Mouse (Mus musculus) heart, embryonic 15.5 days (tissue): ENCODE measurements around the gene 9830107B12Rik. TPM values are rescaled to one million over a fixed set of nuclear protein-coding genes. Genes with fewer than 3 reads are reported as not detected.

Experiments
- ATAC-seq: fragments of 200-750 bp; cut with Nextera tagmentation; replicated peaks from 2 replicates; pipeline ENCODE4 v1.8.0; 2017; ENCODE audit warnings: low read depth, moderate TSS enrichment; ENCODE audit not compliant: insufficient number of reproducible peaks, insufficient read depth, low FRiP score
- H3K27ac ChIP-seq: fragments of 300-500 bp; sonication (generic); 2 replicates; pipeline ENCODE4 v1.5.1; 2015; ENCODE audit warnings: mild to moderate bottlenecking, inconsistent platforms
- H3K27me3 ChIP-seq: fragments of 300-500 bp; sonication (generic); 2 replicates; pipeline ENCODE4 v1.6.1; 2015; ENCODE audit warnings: inconsistent platforms
- H3K36me3 ChIP-seq: fragments of 300-500 bp; sonication (generic); 2 replicates; pipeline ENCODE4 v1.6.1; 2015; ENCODE audit warnings: mild to moderate bottlenecking, inconsistent platforms
- H3K4me1 ChIP-seq: fragments of 300-500 bp; sonication (generic); replicated peaks from 2 replicates; pipeline ENCODE4 v1.6.1; 2015; ENCODE audit warnings: inconsistent platforms
- H3K4me2 ChIP-seq: fragments of 300-500 bp; sonication (generic); 2 replicates; pipeline ENCODE4 v1.6.1; 2015; ENCODE audit warnings: inconsistent platforms, mild to moderate bottlenecking, moderate library complexity
- H3K4me3 ChIP-seq: fragments of 300-500 bp; sonication (generic); 2 replicates; pipeline ENCODE4 v1.5.1; 2015; ENCODE audit warnings: mild to moderate bottlenecking, inconsistent platforms
- H3K9ac ChIP-seq: fragments of 300-500 bp; sonication (generic); 2 replicates; pipeline ENCODE4 v1.6.1; 2015; ENCODE audit warnings: mild to moderate bottlenecking, inconsistent platforms
- H3K9me3 ChIP-seq: fragments of 300-500 bp; sonication (generic); replicated peaks from 2 replicates; pipeline ENCODE4 v1.6.1; 2016; ENCODE audit warnings: inconsistent platforms
- WGBS: fragments of 180-500 bp; shearing (Covaris S2); methylation state at CpG from one replicate; pipeline ENCODE4 v1.1.7; 2015; ENCODE audit warnings: mixed read lengths; 5-methylcytosine and 5-hydroxymethylcytosine counted together
- polyA plus RNA-seq: library from polyadenylated mRNA; unstranded; fragments of >200 nt; fragmentation: Nextera tagmentation; extraction: Ambion mirVana; gene quantifications from 2 replicates; pipeline ENCODE4 v1.2.1, GENCODE M21; 2015

The 9830107B12Rik gene
- polyA plus RNA-seq, 1 experiment from 2014 or later = not detected

DNA sequence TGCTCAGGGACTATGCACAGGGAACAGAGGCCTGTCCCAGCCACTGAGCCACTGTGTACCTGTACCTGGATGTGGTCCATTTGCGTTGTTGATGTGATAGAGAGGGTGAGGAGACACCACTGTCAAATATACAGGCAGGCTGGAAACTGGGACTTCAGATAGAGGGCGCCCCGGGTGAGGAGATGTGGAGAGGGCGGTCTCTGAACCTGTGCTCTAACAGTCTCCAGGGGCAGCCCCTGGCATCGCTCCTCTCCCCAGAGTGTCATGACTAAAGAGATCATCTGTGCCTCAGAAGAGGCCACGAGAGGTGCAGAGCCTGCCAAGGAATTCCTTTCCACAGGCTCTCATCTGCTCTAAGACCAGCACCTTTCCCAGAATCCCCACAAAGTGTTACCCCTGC is 38.2 kb downstream of the 9830107B12Rik start:
- H3K9me3 ChIP-seq = no peaks in the 10 kb centered on the region
- H3K4me1 ChIP-seq = no peaks in the 10 kb centered on the region
- no peak overlapping the region for H3K27ac ChIP-seq
- no peak for ATAC-seq
- no peak overlapping the region for H3K9ac ChIP-seq
- H3K36me3 ChIP-seq = no peaks in the 10 kb centered on the region
- 52% methylated on average over 6 of the region's 6 CpGs for WGBS
- no peaks in the 10 kb centered on the region for H3K27me3 ChIP-seq
- H3K4me3 ChIP-seq = no peak overlapping the region
- no peak overlapping the region for H3K4me2 ChIP-seq

DNA sequence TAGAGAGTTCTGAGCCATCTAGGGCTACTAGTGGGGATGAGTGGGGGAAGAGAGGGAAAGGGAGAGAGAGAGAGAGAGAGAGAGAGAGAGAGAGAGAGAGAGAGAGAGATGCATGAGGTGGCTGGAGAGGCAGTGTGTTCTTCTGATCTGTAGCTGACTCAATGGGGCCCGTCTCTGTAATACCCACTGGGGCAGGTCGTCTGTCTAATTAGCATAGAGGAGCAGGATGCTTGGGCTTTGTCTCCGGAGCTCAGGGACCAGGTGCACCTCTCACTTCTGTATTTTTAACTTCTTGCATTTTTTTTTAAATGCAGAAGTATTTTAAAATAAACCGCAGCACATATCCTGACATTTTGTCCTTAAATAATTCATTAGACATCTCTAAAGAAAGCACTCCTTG is 38.7 kb downstream of the 9830107B12Rik start:
- no peak for ATAC-seq
- H3K4me2 ChIP-seq = no peak overlapping the region
- H3K36me3 ChIP-seq = no peaks in the 10 kb centered on the region
- H3K27me3 ChIP-seq = no peaks in the 10 kb centered on the region
- no peak overlapping the region for H3K9ac ChIP-seq
- no peak overlapping the region for H3K27ac ChIP-seq
- no peaks in the 10 kb centered on the region for H3K4me1 ChIP-seq
- 50% methylated on average over 4 of the region's 4 CpGs for WGBS
- H3K4me3 ChIP-seq = no peak overlapping the region
- no peaks in the 10 kb centered on the region for H3K9me3 ChIP-seq

DNA sequence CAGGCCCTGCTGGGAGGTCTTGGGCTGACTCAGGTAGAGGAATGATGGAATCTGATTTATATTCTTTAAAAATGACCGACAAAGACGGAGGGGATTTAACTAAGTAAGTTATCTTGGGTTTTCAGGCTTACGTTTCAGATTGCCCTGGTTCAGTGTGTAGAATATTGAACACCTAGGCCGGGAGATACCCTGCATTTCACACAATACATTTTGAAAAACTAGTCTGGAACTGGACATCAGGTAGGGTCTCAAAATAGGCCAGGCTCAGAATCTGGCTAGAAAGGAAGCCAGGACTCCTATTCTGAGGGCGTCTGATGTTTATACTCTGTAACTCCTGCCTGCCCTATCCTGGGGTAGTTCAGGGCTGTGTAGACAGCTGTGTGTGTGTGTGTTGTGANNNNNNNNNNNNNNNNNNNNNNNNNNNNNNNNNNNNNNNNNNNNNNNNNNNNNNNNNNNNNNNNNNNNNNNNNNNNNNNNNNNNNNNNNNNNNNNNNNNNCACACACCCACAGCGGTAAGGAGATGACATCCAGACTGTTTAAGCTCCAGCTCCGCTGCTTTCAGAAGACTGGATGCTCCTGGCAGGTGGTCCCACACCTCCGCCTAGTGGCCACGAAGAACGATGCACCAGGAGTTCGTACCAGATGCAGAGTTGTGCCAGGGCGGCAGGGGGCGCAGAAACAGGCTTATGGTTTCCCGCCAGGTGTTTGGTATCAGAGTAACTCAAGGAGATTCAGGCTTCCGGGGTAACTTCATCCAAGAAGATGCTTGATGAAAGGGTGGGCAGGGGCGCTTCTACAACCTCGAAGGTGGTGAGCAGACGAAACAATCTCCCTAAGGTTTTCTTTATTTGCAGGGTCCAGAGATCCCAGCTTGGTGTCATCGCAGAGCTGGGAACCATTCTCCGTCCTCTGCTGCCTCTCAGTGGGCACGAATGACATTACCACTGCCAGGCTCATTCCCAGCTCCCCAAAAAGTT is 45.3 kb downstream of the 9830107B12Rik start:
- WGBS = 15% methylated on average over 21 of the region's 21 CpGs
- Histone ChIP-seq H3K36me3 (no peaks in the 10 kb centered on the region), H3K9me3 (no peaks in the 10 kb centered on the region), H3K4me2 (peak overlapping the region; percentile 54), H3K4me1 (peaks cover 35% of the 10 kb centered on the region), H3K4me3 (peak overlapping the region; percentile 31), H3K9ac (no peak overlapping the region), H3K27me3 (peaks cover 47% of the 10 kb centered on the region), H3K27ac (no peak overlapping the region)
- no peak; the same call in 1 of the 2 replicates for ATAC-seq

DNA sequence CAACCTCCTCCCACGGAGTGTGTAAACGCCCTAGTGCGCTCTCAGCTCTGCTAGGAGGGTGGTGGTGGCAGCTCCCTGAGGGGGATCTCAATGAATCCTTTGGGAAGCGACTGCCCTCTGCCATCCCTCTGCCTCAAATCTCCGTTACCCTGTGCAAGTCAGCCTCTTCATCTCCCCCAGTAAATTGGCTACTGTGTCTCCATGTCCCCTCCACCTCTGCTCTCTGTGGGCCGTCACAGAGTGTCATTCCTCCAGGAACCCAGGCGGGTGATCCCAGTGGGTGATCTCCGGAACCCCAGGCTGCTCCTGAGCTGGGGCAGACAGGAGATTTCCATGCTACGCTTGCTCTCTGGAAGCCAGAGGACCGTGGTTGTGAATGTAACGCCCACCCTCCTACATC is 46.8 kb downstream of the 9830107B12Rik start:
- Histone ChIP-seq H3K9ac (no peak overlapping the region), H3K4me1 (peaks cover 43% of the 10 kb centered on the region), H3K36me3 (no peaks in the 10 kb centered on the region), H3K9me3 (no peaks in the 10 kb centered on the region), H3K27me3 (peaks cover 60% of the 10 kb centered on the region), H3K4me2 (peak overlapping the region; percentile 86), H3K4me3 (peak overlapping the region; percentile 46; the same call in 1 of the 2 replicates), H3K27ac (no peak overlapping the region)
- WGBS = 27% methylated on average over 11 of the region's 11 CpGs
- no peak for ATAC-seq

DNA sequence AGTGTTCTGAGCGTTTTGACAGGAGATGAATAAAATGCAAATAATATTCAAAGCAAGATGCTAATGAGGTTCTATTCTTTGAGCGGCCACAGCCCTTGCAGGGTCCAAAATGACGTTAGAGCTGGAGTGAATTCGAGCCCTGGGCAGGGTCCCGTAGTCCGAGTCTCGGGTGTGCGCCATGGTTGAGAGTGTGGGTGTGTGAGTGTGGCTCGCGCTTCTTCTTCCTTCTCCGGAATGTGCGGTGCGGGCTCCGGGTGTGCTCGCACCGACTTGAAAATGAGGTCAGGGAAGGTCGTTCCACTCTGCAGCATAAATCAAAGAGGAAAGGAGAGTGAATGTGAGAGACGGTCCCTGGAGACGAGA is 47.6 kb downstream of the 9830107B12Rik start:
- no peak for ATAC-seq
- Histone ChIP-seq H3K4me2 (peak overlapping the region; percentile 86), H3K9ac (peak overlapping the region; percentile 5; the same call in 1 of the 2 replicates), H3K27me3 (peaks cover 68% of the 10 kb centered on the region), H3K4me3 (peak overlapping the region; percentile 46), H3K9me3 (no peaks in the 10 kb centered on the region), H3K36me3 (no peaks in the 10 kb centered on the region), H3K27ac (no peak overlapping the region), H3K4me1 (peaks cover 43% of the 10 kb centered on the region)
- 1% methylated on average over 19 of the region's 19 CpGs for whole genome bisulfite sequencing

DNA sequence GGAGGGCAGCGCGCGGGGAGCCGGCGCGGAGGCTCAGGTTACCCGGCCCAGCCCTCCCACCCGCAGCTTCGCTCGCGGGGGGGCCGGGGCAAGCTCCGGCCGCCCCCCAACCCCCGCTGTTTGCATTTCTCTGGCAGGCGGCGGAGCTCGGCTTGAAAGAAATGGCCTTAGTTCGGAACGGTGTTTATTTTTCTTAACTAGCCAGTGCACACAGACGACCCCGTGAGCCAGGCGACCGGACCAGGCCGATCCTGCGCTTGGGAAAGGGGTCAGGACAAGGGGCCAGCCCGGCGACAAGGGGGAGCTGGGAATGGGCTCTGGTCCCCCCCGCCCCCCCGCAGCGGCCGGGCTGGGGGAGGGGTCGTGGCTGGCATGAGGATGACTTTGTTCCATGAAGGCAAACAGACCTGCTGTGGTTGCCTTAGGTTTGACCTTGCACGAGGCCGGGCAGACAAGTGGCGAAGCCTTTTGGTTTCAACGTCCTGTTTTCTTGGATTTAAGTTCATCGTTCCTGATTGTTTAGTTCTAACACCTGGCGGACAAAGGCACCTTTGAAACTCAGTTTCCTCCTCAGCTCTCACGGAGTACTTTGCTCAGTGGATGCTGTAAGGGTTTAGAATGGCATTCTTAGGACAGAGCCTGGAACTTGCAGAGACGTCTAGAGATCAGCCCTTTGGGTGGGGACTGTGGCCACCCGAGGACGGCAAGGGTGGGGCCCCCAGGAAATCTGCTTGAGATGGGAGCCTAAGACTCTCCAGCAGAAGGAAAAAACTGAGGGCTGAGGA is 48.1 kb downstream of the 9830107B12Rik start:
- Histone ChIP-seq H3K4me3 (peak overlapping the region; percentile 46), H3K9me3 (no peaks in the 10 kb centered on the region), H3K27ac (no peak overlapping the region), H3K27me3 (peaks cover 69% of the 10 kb centered on the region), H3K9ac (peak overlapping the region; percentile 38), H3K4me2 (peak overlapping the region; percentile 86), H3K4me1 (peaks cover 43% of the 10 kb centered on the region), H3K36me3 (no peaks in the 10 kb centered on the region)
- ATAC-seq = no peak
- under 1% methylated on average over 36 of the region's 43 CpGs for WGBS

DNA sequence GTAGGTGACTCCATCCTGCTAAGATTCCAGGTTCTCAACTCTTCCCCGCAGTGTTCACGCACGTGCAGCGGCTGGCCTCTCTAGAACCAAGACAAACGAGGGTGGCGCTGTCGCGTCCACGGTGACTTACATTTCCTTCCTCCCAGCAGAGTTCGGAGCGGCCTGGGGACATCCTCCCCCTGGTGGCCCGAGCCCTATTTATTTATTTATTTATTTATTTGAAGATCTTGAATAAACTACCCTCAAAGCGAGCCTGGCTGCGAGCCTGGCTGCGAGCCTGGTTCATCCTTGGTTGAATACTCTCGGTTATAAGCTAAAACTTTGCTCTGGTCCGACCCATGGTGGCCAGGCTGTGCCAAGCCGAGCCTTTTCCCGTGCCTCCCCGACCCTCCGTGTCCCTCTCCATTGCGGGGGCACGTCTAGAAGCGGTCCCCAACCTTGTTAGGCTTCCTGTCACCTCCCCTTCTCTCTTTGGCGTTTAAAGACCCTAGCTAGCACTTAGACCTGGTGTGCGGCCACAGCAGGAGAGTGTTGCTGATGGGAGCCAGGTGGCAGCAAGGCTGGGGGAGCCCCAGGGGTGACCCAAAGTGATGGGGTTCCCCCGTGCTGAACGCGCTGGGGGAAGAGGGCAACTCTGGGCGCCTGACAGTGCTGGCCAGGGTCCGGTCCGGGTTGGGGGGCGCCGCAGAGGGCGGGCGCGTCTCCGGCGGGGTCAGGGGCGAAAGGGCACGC is 48.9 kb downstream of the 9830107B12Rik start:
- no peaks in the 10 kb centered on the region for H3K9me3 ChIP-seq
- 0 out of 2 replicates have a peak, but pooled peaks have one; percentile 1 for ATAC-seq
- peaks cover 43% of the 10 kb centered on the region for H3K4me1 ChIP-seq
- peak overlapping the region; percentile 38 for H3K9ac ChIP-seq
- no peaks in the 10 kb centered on the region for H3K36me3 ChIP-seq
- peaks cover 69% of the 10 kb centered on the region for H3K27me3 ChIP-seq
- peak overlapping the region; percentile 46 for H3K4me3 ChIP-seq
- peak overlapping the region; percentile 86 for H3K4me2 ChIP-seq
- 3% methylated on average over 39 of the region's 41 CpGs for WGBS
- no peak overlapping the region for H3K27ac ChIP-seq

DNA sequence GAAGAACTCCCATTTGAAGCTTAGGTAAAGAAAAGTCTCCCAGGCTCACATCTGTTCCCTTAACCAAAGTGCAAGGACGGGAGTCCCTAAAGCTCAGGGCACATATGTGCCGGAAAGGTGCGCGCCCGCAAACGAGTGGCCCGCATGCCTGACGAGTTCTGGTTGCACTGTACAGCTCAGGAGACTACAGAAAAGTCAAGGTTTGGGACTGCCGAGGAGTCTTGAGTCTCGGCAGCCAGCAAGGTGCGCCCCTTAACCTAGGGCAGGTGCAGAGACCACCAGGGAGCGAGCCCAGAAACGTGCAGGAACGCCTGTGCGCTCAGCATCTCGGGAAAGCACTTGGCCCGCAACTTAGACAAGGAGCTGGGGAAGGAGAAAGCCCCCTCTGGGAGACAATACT is 49.7 kb downstream of the 9830107B12Rik start:
- H3K36me3 ChIP-seq = no peaks in the 10 kb centered on the region
- H3K27me3 ChIP-seq = peaks cover 69% of the 10 kb centered on the region
- 11% methylated on average over 17 of the region's 17 CpGs for WGBS
- peak overlapping the region; percentile 86; the same call in 1 of the 2 replicates for H3K4me2 ChIP-seq
- ATAC-seq = no peak
- H3K9me3 ChIP-seq = no peaks in the 10 kb centered on the region
- no peak overlapping the region for H3K27ac ChIP-seq
- peaks cover 43% of the 10 kb centered on the region for H3K4me1 ChIP-seq
- no peak overlapping the region for H3K9ac ChIP-seq
- peak overlapping the region; percentile 46 for H3K4me3 ChIP-seq

DNA sequence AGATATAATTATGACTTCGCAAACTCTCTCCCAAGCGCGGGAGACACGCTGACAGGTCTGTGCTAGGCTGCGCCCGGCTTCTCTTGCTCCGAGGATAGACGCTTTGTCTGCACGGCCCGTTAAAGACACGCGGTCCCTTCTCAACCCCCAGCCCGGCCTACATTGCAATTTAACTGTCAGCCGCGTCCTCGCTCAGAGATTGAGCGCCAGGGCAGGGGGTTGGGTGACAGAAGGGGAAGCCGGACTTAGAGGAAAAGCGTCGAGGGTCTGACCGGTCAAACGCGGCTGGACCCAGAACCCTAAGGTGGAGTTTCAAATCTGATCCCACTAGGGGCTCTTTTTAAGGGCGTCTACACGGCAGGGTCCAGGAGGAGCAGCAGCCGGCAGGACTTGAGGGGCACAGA is 50.3 kb downstream of the 9830107B12Rik start:
- no peak for ATAC-seq
- Histone ChIP-seq H3K27ac (no peak overlapping the region), H3K36me3 (no peaks in the 10 kb centered on the region), H3K4me2 (peak overlapping the region; percentile 48), H3K27me3 (peaks cover 69% of the 10 kb centered on the region), H3K4me3 (peak overlapping the region; percentile 24), H3K4me1 (peaks cover 43% of the 10 kb centered on the region), H3K9me3 (no peaks in the 10 kb centered on the region), H3K9ac (no peak overlapping the region)
- WGBS = 2% methylated on average over 26 of the region's 26 CpGs

DNA sequence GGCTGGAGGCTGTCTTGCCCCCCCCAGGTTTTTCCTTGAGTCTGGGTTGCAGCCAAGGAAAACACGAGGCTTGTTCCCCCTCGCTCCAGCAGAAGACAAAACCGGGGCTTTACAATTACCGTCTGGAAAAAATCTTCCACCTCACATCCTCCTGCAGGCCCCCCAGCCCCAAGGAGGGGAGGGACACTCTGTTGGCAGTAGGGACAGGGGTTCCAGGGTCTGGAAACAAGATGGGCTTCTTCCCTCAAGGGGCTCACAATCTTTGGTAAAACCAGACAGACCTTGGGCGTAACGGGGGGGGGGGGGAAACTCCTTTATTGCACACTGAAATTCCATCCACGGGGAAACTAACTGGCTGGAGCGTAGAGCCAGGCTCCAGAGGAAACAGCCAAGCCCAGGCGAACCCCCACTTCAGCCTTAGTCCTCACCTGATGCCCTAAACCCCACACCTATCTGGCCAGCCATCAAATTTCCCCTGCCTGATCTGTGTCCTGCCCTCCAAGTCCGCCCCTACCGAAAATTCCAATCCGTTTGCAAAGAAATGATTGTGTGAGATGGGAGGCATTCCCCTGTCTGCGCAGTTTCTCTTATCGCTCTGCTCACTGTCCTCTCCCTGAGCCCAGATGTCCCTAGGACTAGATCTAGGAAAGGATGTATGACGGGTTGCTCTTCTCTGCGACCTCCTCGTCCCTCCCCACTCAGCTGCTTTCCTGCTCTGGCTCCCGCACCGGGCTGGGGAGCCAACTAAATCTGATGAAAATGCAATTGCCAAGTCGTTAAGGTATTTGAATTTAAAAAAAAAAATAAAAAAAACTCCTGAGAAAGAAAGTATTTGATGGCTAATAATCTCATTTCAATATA is 51.0 kb downstream of the 9830107B12Rik start:
- Histone ChIP-seq H3K9ac (no peak overlapping the region), H3K4me3 (no peak overlapping the region), H3K36me3 (no peaks in the 10 kb centered on the region), H3K4me1 (peaks cover 43% of the 10 kb centered on the region), H3K4me2 (no peak overlapping the region), H3K27ac (no peak overlapping the region), H3K27me3 (peaks cover 64% of the 10 kb centered on the region), H3K9me3 (no peaks in the 10 kb centered on the region)
- 7% methylated on average over 20 of the region's 20 CpGs for WGBS
- ATAC-seq = no peak
